Mouse (Mus musculus) kidney, adult 2 months (tissue): Measurements from ENCODE around the gene Memo1.

Experiments used
- CTCF ChIP-seq: fragments of 200-500 bp; conservative IDR thresholded peaks from 2 replicates; pipeline ENCODE4 v1.5.1; 2011; ENCODE audit warnings: low read depth, mild to moderate bottlenecking, control low read depth, low read length, moderate library complexity, mixed read lengths; ENCODE audit not compliant: insufficient read depth, insufficient read length
- POLR2A ChIP-seq: fragments of 200-500 bp; IDR thresholded peaks from one replicate; pipeline ENCODE4 v1.6.1; 2011; ENCODE audit warnings: low read depth, low read length, control low read depth

DNA sequence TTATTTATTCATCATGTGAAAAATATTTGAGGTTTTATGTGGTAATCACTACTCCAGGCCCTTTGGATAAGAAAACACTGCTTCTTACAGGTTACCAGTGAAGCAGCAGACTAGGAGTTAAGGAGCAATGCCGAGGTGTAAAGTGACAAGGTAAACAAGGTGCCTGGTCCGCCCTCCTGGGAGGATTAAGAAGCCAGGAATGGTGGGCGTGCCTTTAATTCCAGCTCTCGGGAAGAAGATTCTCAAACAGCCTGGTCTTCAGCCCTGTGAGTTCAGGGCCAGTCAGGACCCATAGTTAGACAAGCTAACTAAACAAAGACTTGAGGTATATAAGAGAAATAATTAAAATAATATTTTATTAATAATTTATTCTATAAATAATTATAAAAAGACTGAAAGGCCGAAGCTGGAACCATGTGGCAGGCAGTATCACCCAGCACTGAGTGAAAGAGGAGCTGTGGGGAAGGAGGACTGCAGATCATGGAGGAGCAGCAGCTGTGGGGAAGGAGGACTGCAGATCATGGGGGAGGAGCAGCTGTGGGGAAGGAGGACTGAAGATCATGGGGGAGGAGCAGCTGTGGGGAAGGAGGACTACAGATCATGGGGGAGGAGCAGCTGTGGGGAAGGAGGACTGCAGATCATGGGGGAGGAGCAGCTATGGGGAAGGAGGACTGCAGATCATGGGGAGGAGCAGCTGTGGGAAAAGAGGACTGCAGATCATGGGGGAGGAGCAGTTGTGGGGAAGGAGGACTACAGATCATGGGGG, 86.0 kb downstream of the Memo1 start:
- TF ChIP-seq POLR2A (no peak), CTCF (no peak)
